Mouse (Mus musculus): Measurements from ENCODE around the gene Gse1. TPM values are rescaled to one million over a fixed set of nuclear protein-coding genes. Genes with fewer than 3 reads are reported as not detected.
A peak's percentile ranks its signal among the peaks of the same experiment; 100 is the strongest.

Gene Gse1
- polyA plus RNA-seq, 1 experiment from 2014 or later, result 10.0 TPM

- ATAC-seq (replicated peaks; ENCODE audit: low FRiP score), result no peak
- no peak overlapping the region for H3K4me2 ChIP-seq
Measured at GRCm38 (mm10) chr8:120426622-120427385, 198.5 kb downstream of the Gse1 start.

GRCm38 (mm10) chr8:120428492-120428891 is 200.2 kb downstream of the Gse1 start:
- no peak for ATAC-seq (replicated peaks; ENCODE audit: low FRiP score)
- H3K4me3 ChIP-seq (replicated peaks), result no peak overlapping the region
- 72% methylated on average over 5 of the region's 5 CpGs for WGBS
- H3K4me2 ChIP-seq, result no peak overlapping the region
- H3K9ac ChIP-seq, result no peak overlapping the region
- H3K36me3 ChIP-seq, result no peaks in the 10 kb centered on the region
- no peaks in the 10 kb centered on the region for H3K27me3 ChIP-seq
- H3K27ac ChIP-seq, result no peak overlapping the region
- no peaks in the 10 kb centered on the region for H3K9me3 ChIP-seq (replicated peaks)
- H3K4me1 ChIP-seq, result peaks cover 53% of the 10 kb centered on the region

More at GRCm38 (mm10) chr8:120426622-120427385, 198.5 kb downstream of the Gse1 start:
- Histone ChIP-seq H3K4me3 (replicated peaks) (no peak overlapping the region), H3K36me3 (no peaks in the 10 kb centered on the region), H3K9me3 (replicated peaks) (no peaks in the 10 kb centered on the region), H3K27me3 (no peaks in the 10 kb centered on the region), H3K27ac (peak overlapping the region; percentile 90), H3K4me1 (peaks cover 69% of the 10 kb centered on the region), H3K9ac (0 out of 2 replicates have a peak overlapping the region, but pooled peaks have one; percentile 10)
- 54% methylated on average over 20 of the region's 20 CpGs for WGBS

GRCm38 (mm10) chr8:120429116-120429515 is 200.9 kb downstream of the Gse1 start:
- Histone ChIP-seq H3K9me3 (replicated peaks) (no peaks in the 10 kb centered on the region), H3K27ac (no peak overlapping the region), H3K4me2 (no peak overlapping the region), H3K4me1 (peaks cover 47% of the 10 kb centered on the region), H3K27me3 (no peaks in the 10 kb centered on the region), H3K36me3 (no peaks in the 10 kb centered on the region), H3K9ac (no peak overlapping the region), H3K4me3 (replicated peaks) (no peak overlapping the region)
- ATAC-seq (replicated peaks; ENCODE audit: low FRiP score), result no peak
- 90% methylated on average over 1 of the region's 1 CpGs for WGBS

- no peak overlapping the region for H3K4me3 ChIP-seq (replicated peaks)
- 83% methylated on average over 12 of the region's 12 CpGs for WGBS
- ATAC-seq (replicated peaks; ENCODE audit: low FRiP score), result no peak
- no peak overlapping the region for H3K27ac ChIP-seq
- no peaks in the 10 kb centered on the region for H3K36me3 ChIP-seq
- no peaks in the 10 kb centered on the region for H3K9me3 ChIP-seq (replicated peaks)
- no peak overlapping the region for H3K9ac ChIP-seq
- H3K27me3 ChIP-seq, result no peaks in the 10 kb centered on the region
- H3K4me2 ChIP-seq, result no peak overlapping the region
- peaks cover 31% of the 10 kb centered on the region for H3K4me1 ChIP-seq
Measured at GRCm38 (mm10) chr8:120431042-120431441, 202.8 kb downstream of the Gse1 start.

- no peaks in the 10 kb centered on the region for H3K9me3 ChIP-seq (replicated peaks)
Measured at GRCm38 (mm10) chr8:120432438-120432837, 204.2 kb downstream of the Gse1 start.

GRCm38 (mm10) chr8:120433143-120433542 is 204.9 kb downstream of the Gse1 start:
- Histone ChIP-seq H3K4me2 (no peak overlapping the region), H3K4me3 (replicated peaks) (no peak overlapping the region), H3K36me3 (no peaks in the 10 kb centered on the region), H3K27ac (no peak overlapping the region), H3K4me1 (peaks cover 32% of the 10 kb centered on the region), H3K9ac (no peak overlapping the region), H3K9me3 (replicated peaks) (no peaks in the 10 kb centered on the region), H3K27me3 (0 out of 2 replicates have a peak, but pooled peaks cover 1% of the 10 kb centered on the region)
- WGBS, result 88% methylated on average over 7 of the region's 7 CpGs
- no peak for ATAC-seq (replicated peaks; ENCODE audit: low FRiP score)

More at GRCm38 (mm10) chr8:120432438-120432837, 204.2 kb downstream of the Gse1 start:
- ATAC-seq (replicated peaks; ENCODE audit: low FRiP score), result no peak
- Histone ChIP-seq H3K4me2 (no peak overlapping the region), H3K9ac (no peak overlapping the region), H3K4me3 (replicated peaks) (no peak overlapping the region), H3K27me3 (no peaks in the 10 kb centered on the region), H3K36me3 (no peaks in the 10 kb centered on the region), H3K27ac (no peak overlapping the region), H3K4me1 (peaks cover 31% of the 10 kb centered on the region)
- 65% methylated on average over 7 of the region's 7 CpGs for WGBS

GRCm38 (mm10) chr8:120433734-120434133 is 205.5 kb downstream of the Gse1 start:
- Histone ChIP-seq H3K27me3 (peaks cover 7% of the 10 kb centered on the region; the same call in 1 of the 2 replicates), H3K4me2 (no peak overlapping the region), H3K27ac (no peak overlapping the region), H3K4me3 (replicated peaks) (no peak overlapping the region), H3K9me3 (replicated peaks) (no peaks in the 10 kb centered on the region), H3K36me3 (no peaks in the 10 kb centered on the region), H3K4me1 (peaks cover 33% of the 10 kb centered on the region), H3K9ac (no peak overlapping the region)
- ATAC-seq (replicated peaks; ENCODE audit: low FRiP score), result no peak
- 89% methylated on average over 1 of the region's 1 CpGs for WGBS

- WGBS, result 93% methylated on average over 15 of the region's 15 CpGs
- H3K36me3 ChIP-seq, result no peaks in the 10 kb centered on the region
- H3K9ac ChIP-seq, result no peak overlapping the region
- H3K27me3 ChIP-seq, result peaks cover 8% of the 10 kb centered on the region; the same call in 1 of the 2 replicates
- no peak overlapping the region for H3K4me3 ChIP-seq (replicated peaks)
- peaks cover 51% of the 10 kb centered on the region for H3K4me1 ChIP-seq
- H3K9me3 ChIP-seq (replicated peaks), result no peaks in the 10 kb centered on the region
- H3K27ac ChIP-seq, result no peak overlapping the region
- H3K4me2 ChIP-seq, result no peak overlapping the region
- ATAC-seq (replicated peaks; ENCODE audit: low FRiP score), result no peak
Measured at GRCm38 (mm10) chr8:120435781-120436180, 207.5 kb downstream of the Gse1 start.

- 55% methylated on average over 5 of the region's 5 CpGs for WGBS
- Histone ChIP-seq H3K4me3 (replicated peaks) (no peak overlapping the region), H3K36me3 (no peaks in the 10 kb centered on the region), H3K4me2 (no peak overlapping the region), H3K27ac (no peak overlapping the region), H3K9ac (no peak overlapping the region), H3K27me3 (peaks cover 9% of the 10 kb centered on the region; the same call in 1 of the 2 replicates), H3K9me3 (replicated peaks) (no peaks in the 10 kb centered on the region), H3K4me1 (peaks cover 59% of the 10 kb centered on the region)
- no peak for ATAC-seq (replicated peaks; ENCODE audit: low FRiP score)
Measured at GRCm38 (mm10) chr8:120436491-120437030, 208.3 kb downstream of the Gse1 start.

GRCm38 (mm10) chr8:120437207-120437606 is 209.0 kb downstream of the Gse1 start:
- Histone ChIP-seq H3K9ac (no peak overlapping the region), H3K4me1 (peaks cover 65% of the 10 kb centered on the region), H3K4me3 (replicated peaks) (no peak overlapping the region), H3K27ac (peak overlapping the region; percentile 39; the same call in 1 of the 2 replicates), H3K4me2 (no peak overlapping the region), H3K36me3 (no peaks in the 10 kb centered on the region), H3K9me3 (replicated peaks) (no peaks in the 10 kb centered on the region), H3K27me3 (peaks cover 12% of the 10 kb centered on the region; the same call in 1 of the 2 replicates)
- 0 out of 2 replicates have a peak, but pooled peaks have one; percentile 3 for ATAC-seq (replicated peaks; ENCODE audit: low FRiP score)
- 35% methylated on average over 1 of the region's 1 CpGs for WGBS

GRCm38 (mm10) chr8:120437666-120438395 is 209.6 kb downstream of the Gse1 start:
- Histone ChIP-seq H3K9me3 (replicated peaks) (no peaks in the 10 kb centered on the region), H3K4me1 (peaks cover 71% of the 10 kb centered on the region), H3K4me2 (no peak overlapping the region), H3K27me3 (peaks cover 12% of the 10 kb centered on the region; the same call in 1 of the 2 replicates), H3K4me3 (replicated peaks) (no peak overlapping the region), H3K9ac (no peak overlapping the region), H3K27ac (peak overlapping the region; percentile 39), H3K36me3 (no peaks in the 10 kb centered on the region)
- peak; percentile 31 for ATAC-seq (replicated peaks; ENCODE audit: low FRiP score)
- WGBS, result 54% methylated on average over 21 of the region's 21 CpGs

- 13% methylated on average over 19 of the region's 19 CpGs for WGBS
- H3K27me3 ChIP-seq, result peaks cover 12% of the 10 kb centered on the region; the same call in 1 of the 2 replicates
- peaks cover 74% of the 10 kb centered on the region for H3K4me1 ChIP-seq
- H3K9ac ChIP-seq, result no peak overlapping the region
- no peaks in the 10 kb centered on the region for H3K9me3 ChIP-seq (replicated peaks)
- no peak for ATAC-seq (replicated peaks; ENCODE audit: low FRiP score)
- H3K36me3 ChIP-seq, result no peaks in the 10 kb centered on the region
- H3K27ac ChIP-seq, result peak overlapping the region; percentile 3; the same call in 1 of the 2 replicates
- peak overlapping the region; percentile 22; the same call in 1 of the 2 replicates for H3K4me2 ChIP-seq
- no peak overlapping the region for H3K4me3 ChIP-seq (replicated peaks)
Measured at GRCm38 (mm10) chr8:120439309-120439708, 211.1 kb downstream of the Gse1 start.
